Mouse (Mus musculus) erythroblast, adult 5-6 weeks (primary cell): ENCODE measurements around the gene Tacc3. TPM values are rescaled to one million over a fixed set of nuclear protein-coding genes. Genes with fewer than 3 reads are reported as not detected.

Source experiments
- ATAC-seq: replicated peaks from 2 replicates; pipeline ENCODE4 v1.8.0; 2016; ENCODE audit warnings: moderate number of reproducible peaks, mild to moderate bottlenecking, moderate TSS enrichment, inconsistent platforms; ENCODE audit not compliant: poor library complexity, low FRiP score, severe bottlenecking
- total RNA-seq, 2 experiments: library from RNA; stranded (forward) in 1 of 2; stranded (reverse) in 1 of 2; fragments of 150-400 nt in 1 of 2; fragments of 200-764, 138-1000 nt in 1 of 2; gene quantifications; 2 replicates each; pipeline versions ENCODE4 v1.2.3 to v1.2.4; 2015 to 2017; ENCODE audit warnings: low replicate concordance in 2 of 2

Tacc3 gene
- total RNA-seq, 2 experiments from 2014 or later, result 58.2 to 72.4 TPM

DNA sequence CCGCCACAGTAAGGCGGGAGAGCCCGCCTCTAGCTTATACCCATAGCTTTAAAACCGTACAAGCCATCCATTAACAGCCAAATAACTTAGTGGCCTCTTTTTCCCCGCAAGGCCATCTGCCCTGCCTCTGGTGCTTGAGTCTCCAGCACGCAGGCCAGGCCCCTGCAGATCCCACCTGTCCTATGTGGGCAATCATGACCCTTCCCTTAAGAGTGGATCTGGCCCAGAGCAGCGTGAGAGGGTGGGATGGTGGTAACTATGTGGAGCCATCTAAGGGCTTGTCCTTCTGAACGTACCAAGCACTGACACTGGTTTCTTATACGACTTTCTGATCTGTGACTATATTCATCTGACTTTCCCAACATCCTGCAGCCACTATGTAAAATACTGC lies 5.2 kb upstream of the Tacc3 start:
- ATAC-seq, result no peak

DNA sequence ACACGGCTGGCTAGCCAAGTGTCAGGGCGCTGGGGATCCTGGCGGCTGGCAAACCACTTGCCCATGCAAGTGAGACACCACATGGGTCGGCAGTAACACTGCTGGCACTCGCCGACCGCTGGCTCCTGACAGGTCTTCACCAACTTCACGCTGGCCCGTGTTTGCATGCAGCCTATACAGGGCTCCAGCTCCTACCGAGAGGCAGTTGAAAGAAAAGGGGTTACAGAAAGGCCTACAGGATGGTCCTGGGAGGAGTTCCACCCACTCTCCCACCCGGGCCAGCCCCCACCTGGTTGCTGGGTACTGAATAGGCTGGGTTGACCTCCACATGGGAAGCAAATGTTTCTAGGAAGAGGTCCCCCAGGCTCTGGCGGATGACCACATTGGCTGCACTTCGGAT lies 3.5 kb upstream of the Tacc3 start:
- ATAC-seq, result no peak

DNA sequence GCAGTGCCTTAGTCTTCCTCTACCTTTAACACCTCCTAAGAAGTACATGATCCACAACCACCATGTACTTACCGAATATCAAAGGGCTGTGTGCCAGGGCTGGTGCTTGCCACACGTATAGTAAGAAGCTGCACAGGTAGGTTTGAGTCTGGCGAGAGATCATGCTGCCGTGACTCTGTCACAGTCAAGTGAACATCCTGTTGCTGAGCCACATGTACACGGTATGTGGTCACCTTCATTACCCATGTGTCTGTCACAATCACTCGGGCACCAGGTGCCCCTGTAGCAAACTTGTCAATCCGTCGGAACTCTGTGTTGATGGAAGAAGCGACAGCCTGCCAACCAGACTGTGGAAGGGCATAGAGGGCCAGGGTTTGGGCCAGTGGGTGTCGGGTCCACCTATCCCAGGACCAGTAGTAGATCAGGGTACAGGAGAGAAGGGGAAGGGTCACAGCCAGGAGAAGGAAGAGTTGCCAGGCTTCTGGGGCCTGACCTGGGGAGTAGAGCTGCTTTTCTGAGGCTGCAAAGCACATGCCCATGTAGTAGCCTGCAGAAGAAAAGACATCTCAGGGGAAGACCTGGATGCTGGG lies 2.6 kb upstream of the Tacc3 start:
- no peak for ATAC-seq

DNA sequence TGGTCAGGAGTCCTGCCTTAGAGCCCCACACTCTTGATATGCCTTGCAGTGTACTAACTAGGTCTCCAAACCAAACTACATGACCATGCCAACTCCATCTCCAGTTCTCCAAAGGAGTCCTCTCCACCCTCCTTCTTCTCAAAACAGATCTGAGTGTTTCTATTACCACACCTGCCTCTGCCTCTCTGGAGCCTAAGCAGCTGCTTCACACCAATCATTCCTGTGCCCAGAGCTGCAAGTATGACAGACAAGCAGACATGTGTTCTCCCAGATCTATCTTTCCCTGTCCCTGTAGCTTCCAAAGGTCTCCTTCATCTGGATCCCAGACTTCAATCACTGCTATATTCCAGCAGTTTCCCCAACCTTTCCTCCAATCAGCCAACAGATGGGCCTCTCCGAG lies 1.2 kb upstream of the Tacc3 start:
- no peak for ATAC-seq

DNA sequence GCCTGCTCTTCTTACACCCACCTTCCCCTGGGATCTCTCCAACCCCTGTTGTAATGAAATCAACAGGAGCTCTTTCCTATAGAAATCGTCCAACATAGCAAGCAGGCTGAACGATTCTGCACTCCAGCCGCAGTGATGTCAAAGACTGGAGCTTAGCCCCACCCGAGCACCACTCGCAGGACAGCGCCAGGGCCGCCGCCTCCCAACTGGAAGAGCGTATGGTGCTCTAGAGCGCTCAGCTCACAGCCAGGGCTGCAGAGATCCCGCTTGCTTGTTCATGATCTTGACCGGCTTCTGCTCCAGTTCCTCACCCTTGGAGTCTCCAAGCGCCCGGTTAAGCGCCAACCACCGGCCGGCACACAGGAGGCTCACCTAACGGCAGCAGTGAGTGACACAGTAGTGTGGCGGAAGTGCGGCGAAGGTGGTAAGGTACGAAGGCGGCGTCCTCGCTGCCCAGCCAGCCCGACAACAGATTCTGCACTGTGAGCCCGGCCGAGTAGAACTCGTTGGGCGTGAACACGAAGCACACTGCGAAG lies 609 bp upstream of the Tacc3 start:
- ATAC-seq, result peak; percentile 53

DNA sequence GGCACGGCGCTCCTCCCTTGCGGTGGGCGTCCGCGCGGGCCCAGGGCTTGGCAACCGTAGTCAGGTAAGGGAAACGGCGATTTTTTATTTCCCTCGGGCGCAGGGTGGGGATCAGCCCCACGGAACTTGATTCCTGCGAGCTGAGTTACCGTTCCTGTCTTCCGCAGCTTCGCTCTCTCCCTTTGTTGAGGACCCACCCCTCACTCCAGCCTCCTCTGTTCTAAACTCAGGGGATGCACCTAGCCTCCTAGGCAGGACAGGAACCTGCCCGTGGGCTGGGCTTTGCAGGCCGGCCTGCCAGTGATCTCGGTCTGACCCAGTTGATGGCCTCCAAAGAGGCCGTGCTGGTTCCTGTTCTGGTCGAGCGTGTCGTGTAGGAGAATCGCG lies 729 bp downstream of the Tacc3 start:
- peak; percentile 5; the same call in 1 of the 2 replicates for ATAC-seq

DNA sequence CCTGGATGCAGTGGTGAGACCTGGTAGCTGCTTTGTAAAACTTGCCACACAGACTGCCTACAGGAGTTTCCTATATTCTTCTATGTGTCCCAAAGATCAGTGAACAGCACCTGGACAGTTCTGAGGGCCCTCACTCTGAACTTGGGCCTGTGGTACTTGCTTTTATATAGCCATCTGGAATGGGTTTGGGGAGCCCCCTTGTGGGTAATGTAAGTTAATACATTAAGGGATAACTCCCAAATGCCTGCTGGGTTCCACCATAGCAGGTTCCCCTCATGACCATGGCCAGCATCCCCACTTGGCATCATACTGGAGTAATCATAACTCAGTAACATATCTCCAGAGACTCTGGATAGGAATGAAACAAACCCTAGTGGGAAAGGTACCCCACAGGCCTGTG lies 10.3 kb downstream of the Tacc3 start:
- ATAC-seq, result peak; percentile 66

DNA sequence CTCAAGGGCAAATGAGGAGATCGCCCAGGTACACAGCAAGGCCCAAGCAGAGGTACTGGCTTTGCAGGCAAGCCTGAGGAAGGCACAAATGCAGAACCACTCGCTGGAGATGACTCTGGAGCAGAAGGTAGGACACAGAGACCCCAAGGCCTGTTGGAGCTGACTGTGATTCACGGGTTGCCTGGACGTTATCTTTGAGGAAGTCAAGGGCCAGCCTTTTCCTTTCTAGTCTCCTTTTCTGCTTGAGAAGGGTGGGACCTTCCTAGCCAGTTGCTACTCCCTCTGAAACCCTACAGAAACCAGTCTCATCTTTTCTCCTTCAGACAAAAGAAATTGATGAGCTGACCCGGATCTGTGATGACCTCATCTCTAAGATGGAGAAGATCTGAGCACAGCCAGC lies 13.7 kb downstream of the Tacc3 start:
- ATAC-seq, result no peak

DNA sequence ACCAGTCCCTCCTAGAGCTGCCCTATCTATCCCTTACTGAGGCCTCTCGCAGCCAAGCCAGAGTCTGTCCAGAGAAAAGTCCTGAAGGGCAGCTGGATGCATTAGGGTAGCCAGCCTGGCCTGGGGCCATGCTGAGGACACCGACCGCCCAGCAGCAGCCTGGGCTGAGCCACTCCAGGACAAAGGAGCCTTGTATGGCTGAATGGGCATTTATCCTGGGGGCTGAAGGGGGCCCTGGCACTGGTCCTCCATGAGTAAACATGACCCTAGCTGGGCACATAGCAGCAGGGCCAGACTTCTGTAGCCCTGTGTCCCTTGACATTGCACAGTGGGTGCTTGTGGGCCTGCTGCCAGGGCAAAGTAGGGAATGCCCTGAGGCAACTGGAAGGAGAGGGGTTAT lies 16.5 kb downstream of the Tacc3 start:
- ATAC-seq, result 0 out of 2 replicates have a peak, but pooled peaks have one; percentile 11

DNA sequence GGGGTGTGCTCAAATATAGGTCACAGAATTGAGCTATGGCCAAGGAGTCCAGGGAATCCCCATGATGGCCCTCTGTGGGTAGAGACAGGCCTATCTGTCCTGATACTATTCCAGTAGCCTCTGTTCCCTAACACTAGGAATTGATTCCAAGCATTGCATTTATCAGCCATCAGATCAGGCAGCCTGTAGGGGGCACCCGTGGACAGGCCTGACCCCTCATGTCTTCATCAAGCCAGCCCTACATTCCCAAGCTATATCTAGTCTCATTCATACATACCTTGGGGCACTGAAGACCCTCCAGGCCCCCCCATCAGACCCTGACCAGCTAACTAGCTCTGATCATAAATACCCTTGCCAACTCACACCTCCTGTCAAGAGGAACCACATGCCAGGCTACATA lies 18.0 kb downstream of the Tacc3 start:
- ATAC-seq, result no peak

DNA sequence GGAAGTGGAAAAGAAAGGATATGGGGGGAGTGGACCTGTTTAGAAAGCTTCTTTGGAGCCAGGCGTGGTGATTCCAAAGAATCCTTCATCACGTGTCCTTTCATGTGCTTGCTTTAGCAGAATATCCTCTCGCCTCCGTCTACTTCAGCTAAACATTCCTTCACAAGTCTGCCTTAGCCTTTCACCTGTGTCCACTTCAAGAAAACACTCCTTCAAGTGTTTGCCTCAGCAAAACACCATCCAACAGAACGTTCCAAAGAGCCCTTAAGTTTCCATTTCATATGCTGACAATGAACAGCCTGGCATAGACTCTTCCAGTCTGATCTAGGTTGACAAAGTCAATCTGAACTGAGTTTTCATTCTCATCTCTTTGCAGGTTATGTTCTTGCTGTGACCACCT lies 20.3 kb downstream of the Tacc3 start:
- no peak for ATAC-seq

DNA sequence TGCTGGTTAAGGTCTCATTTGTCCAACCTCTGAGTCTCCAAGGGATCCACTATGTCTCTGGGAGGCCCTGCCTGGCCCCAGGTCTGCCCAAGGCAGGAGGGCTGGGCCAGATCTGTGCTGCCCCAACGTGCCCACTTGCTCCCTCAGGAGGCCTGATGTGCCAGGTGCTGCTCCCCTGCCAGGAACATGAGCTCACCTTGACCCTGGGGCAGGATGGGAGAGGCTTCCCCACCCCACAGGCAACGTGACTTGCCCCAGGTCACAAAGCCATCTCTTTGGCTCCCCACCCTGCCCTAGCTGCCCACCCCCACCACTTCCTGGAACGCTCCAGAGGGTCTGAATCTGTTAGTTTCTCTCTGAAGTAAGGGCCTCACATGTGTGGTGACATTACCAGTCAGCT lies 23.1 kb downstream of the Tacc3 start:
- no peak for ATAC-seq

DNA sequence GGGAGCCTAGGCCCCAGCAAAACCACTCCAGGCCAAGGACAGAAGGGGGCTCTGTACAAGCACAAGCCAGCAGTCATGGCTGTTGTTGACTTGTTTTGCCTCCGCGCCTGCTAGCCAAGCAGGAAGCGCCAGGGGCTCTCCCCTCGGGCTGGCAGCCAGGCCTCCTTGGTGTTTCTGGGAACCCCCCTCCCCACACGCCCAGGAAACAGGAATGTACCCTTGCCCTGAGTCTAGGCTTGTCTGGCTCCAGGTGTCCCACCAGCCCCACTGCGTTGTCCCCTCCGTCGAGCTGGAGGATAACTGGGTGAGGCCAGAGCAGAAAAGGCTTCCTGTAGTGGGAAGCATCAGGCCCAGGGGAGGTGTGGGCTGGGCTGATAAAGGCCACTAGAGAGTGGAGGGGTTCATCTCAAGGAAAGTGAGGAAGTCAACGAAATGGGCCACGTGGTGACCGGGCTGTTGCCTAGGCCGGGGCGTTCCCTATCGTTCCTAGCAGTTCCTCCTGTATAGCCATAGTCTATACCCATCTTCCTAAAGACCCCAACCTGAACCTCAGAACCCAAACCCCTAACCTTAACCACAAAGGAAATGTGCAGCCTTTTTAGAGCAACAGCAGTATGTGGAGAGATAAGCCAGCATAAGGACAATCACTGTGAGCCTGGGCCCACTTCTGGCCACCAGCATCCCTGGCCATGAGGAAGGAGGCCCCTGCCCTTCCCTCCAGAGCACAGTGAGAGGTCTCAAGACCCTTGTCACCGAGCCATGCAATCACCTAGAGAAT lies 23.9 kb downstream of the Tacc3 start:
- ATAC-seq, result no peak

DNA sequence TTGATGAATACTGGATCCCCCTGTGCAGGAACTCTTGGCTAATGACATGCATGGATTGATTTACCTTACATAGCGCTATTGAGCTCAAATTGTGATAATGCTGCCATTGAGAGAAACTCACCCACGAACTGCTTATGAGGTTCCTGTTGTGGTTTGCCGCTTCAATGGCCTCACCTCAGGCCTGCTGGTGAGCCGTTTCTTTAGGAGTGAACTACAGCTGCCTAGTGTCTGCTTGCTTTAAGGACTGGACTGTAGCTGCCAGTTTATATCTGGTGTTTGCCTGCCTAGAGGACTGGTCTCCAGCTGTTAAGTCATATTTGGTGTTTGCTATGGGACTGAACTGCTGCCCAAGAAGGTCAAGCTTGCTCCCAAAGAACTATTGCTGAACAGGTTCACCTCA lies 25.0 kb downstream of the Tacc3 start:
- ATAC-seq, result no peak

DNA sequence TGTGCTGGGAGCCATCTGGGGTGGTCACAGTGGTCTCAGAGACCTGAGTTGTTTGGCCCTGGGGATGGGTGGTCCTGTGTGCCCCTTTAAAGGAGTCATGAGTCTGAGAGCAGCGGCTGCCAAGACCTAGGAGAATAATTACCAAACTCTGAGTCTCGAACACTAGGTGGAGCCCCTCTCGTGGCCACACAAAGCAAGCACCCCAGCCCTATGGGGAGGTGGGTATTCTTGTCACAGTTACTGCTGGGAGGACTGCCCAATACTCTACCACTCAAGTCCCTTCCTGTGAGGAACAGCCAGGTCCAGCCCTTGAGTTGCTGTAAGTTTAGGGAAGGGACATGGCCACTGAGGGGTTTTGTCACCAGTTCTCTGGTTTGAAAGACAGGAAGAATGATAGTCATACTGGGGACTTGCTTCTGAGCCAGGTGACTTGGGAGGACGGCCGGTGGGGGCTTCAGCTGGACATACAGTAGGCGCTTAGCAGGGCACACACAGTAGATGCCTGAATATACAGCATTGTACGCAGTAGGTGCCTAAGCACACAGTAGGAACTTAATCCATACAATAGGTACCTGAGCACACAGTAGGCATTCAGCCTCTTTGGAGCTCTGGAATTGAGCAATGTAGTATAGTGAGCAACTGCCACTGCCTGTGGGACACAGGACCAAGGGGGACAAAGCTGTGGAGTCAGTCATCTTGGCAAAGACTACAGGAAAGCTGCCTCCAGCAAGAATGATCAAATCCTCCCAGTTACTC lies 26.1 kb downstream of the Tacc3 start:
- ATAC-seq, result no peak

DNA sequence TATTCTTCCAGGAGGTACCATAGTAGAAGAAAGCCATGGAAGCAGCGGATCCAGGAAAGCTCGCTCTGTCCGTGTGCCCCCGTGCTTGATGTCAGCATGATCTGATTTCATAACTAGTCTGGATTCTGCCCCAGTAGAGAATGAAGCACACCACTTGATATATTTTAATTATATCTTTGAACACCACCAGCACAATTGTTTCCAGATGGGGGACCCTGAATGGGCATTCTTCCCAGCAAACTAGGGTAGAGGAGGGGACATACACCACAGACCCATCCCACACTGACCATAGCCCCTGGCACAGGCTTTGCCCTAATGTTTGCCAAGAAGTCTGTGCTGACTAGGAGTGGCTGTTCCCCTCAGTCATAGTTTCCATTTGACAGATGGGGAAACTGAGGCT lies 27.0 kb downstream of the Tacc3 start:
- ATAC-seq, result no peak

DNA sequence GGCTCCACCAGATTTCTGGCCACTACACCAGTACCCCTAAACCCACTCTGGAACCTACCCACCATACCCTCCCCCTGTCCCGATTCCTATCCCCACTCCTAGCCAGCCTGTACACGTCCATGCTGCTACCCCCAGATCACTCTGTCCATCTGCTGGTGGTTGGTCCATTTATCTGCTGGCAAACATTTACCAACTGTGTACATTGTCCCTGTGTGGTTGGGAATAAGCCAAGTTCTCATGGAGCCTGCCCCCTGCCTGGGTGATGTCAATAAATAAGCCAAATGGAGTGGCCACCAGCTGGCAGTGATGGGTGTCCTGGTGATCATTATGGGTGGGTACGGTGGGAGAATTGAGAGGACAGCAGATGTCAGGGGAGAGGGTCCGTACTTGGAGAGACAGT lies 29.2 kb downstream of the Tacc3 start:
- ATAC-seq, result no peak

DNA sequence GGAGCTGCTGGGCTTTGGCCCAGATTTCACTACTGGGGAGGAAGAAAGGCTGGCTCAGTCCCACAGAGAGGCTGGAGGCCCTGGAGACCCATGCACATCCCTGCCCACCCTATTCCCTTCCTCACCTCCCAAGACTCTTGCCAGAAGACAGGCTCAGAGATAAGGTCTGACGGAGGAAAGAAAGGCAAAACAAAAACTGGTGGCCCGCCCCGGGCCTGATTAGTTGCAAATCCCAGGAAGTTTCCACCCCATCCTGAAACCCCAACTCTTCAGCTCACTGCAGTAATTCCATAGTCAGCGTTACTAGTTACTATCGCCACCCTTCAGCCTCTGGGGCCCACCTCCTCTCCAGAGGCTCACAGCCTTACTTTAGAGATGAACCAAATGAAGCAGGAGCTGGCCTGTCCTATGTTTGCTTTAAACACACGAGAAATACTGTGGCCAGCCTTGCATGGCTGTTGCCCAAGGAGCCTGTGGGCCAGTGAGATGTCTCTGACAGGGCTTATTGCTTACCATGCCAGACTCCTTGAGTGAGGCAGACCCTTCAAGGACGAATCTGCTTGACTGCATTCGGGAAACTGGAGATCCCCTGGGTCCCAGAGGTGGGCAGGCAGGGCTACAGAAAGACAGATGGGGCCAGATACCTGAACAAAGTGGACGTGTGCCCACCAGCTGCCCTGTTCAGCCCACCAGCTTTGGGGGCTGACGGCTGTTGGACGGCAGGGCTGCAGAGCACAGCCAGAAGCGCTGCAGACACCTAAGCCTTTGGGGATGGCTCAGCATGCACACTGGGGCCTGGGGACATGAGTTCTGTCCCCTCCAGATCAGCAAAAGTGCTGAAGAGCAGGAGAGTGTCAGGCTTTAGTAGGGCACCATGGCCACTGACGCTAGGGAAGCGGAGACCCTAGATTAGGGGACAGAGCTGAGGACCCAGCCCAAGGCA lies 30.6 kb downstream of the Tacc3 start:
- ATAC-seq, result no peak

DNA sequence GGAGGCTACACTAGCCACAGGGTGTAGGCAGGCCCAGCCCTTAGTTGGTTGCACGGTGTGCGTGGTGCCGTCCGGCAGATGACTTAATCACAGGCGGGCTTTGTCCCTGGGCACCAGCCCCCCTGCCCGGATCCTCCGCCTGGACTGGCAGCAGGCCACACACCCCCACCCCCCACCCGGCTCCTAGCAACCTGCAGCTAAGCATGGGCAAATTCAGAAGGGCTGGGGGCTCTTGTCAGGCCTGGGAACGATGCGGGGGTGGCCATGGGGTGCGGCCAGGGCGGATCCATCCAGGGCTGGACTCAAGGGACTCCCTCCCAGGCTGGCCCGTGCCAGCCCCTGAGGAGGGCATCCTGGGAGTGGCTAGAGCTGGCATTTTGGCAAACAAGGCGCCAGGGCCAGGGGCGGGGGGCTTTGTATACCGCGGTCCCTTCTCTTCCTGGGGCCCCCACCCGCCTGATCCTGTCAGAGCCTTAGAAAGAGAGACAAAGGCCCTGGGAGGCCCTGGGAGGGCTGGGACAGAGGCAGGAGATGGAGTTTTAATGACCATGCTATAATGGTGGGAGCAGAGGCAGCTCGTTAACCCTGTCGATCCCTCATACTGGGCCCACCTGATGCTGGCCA lies 31.4 kb downstream of the Tacc3 start:
- ATAC-seq, result no peak
